Mouse (Mus musculus): ENCODE results near the gene Thsd4.

DNA sequence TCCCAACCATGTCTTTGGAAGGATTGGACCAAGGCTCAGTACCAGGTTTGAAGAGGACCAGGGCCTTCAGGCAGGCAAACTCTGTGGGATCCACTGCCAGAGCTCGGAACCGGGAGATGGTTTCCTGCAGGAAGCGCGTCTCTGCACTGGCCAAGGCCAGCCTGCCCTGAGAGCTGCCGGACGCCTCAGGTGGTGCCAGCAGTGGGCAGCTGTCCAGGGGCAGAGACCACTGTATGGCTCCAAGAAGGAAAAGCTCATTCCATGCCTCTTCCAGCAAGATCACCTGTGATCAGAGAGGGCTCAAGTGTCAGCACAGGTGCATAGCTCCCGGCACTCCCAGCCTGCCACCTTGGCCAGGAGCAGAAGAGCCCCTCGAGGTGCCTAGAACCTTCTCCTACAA, 574.6 kb downstream of the Thsd4 start:
- no peak for TF ChIP-seq CTCF (IDR thresholded peaks at IDR 0.05; ENCODE audit: low read depth, low read length)
- TF ChIP-seq POLR2A (IDR thresholded peaks at IDR 0.05; ENCODE audit: extremely low read depth, insufficient read depth, low read length) = no peak
